Mouse (Mus musculus) right cerebral cortex, postnatal 4 days (tissue): ENCODE results near the gene Creg2.
"Not testable (repeated sequence)": the region's sequence is repeated elsewhere in the genome, so short reads cannot be mapped to it uniquely, and the experiment has no call there.

Experiments
- DNase-seq: peaks from one replicate; pipeline ENCODE4 v3.0.0-alpha.2; 2022

Gene Creg2

GRCm38 (mm10) chr1:39592090-39592489 is 59.2 kb downstream of the Creg2 start:
- no peak for DNase-seq

- DNase-seq = not testable (repeated sequence)
These were observed 59.7 kb downstream of the Creg2 start for GRCm38 (mm10) chr1:39591557-39591956.

DNA sequence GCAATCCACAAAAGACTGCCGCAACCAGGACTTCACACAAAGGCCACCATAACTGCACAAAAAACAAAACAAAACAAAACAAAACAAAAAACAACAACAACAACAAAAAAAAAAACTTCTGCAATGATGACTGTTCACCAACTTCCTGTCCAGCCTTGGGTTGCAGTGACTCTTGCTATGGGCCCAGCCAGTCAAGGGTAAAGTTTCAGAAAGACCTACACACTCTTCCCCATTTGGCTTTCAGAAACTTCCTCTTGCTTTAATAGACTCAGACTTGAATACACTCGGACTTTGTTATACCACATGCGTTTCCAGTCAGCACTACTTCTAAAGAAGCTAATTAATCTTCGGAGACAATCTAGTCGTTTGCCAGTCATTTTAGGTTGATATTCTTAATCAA is 61.1 kb downstream of the Creg2 start:
- DNase-seq = no peak

- no peak for DNase-seq
These were observed 65.9 kb downstream of the Creg2 start for GRCm38 (mm10) chr1:39585416-39585815.

- no peak for DNase-seq
These were observed 68.1 kb downstream of the Creg2 start for GRCm38 (mm10) chr1:39583173-39583572.

DNA sequence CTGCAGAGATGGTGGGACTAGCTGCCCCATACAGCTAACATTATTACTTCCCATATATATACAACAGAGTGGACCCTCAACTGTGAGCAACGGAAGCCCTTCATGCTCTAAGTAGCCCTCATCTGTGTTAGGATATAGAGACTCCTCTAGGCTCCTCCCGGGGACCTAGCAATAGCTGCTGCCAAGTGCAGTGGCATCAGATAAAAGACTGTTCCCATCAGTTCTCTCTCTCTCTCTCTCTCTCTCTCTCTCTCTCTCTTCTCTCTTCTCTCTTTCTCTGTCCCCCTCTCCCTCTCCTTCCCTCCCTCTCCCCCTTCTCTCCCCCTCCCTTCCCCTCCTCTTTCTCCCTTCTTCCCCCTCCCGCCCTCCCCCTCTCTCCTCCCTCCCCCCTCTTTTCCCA is 70.1 kb downstream of the Creg2 start:
- DNase-seq = no peak

- no peak for DNase-seq
These were observed 72.1 kb downstream of the Creg2 start for GRCm38 (mm10) chr1:39579139-39579538.

- DNase-seq = no peak
These were observed 72.8 kb downstream of the Creg2 start for GRCm38 (mm10) chr1:39578446-39578845.

GRCm38 (mm10) chr1:39577253-39577705 is 74.0 kb downstream of the Creg2 start, which contains the start of gene Rnf149:
TSS of gene Rnf149 (minus strand) at chr1:39577405.
- peak; percentile 95 for DNase-seq

DNA sequence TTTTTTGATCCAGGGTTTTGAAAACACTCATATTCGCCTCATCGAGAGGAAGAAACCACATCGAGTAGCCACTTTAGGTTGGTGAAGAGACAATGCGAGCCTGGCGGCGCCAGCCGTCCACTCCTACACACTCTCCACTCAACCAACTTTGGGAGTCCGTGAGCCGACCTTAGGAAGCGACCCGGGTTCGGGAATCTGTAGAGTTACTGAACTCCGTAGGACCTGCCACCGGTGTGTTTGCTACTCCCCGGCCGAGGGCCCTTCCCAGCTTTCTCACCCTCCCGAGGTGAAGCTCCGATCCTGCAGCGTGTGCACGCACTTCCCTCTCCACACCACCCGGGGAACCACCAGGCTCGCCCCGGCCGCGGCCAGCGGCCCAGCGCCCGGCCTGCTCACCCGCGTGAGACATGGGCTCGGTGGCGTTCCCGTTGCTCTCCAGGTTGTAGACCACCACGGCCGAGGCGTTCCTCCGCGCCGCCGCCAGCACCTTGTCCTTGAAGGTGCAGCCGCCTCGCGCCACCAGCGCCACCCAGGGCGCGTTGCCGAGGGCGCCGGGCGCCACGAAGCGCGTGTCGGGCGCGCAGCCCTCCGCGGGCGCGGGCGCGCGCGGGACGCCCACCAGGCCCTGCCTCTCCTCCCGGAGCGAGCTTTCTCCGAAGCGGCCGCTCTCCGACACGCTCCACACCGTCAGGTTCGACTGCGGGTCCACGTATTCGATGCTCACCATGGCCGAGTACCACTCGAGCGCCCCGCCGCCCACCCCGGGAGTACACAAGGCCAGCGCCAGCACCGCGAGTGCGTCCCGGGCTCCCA is 74.6 kb downstream of the Creg2 start:
- DNase-seq = peak; percentile 67

DNA sequence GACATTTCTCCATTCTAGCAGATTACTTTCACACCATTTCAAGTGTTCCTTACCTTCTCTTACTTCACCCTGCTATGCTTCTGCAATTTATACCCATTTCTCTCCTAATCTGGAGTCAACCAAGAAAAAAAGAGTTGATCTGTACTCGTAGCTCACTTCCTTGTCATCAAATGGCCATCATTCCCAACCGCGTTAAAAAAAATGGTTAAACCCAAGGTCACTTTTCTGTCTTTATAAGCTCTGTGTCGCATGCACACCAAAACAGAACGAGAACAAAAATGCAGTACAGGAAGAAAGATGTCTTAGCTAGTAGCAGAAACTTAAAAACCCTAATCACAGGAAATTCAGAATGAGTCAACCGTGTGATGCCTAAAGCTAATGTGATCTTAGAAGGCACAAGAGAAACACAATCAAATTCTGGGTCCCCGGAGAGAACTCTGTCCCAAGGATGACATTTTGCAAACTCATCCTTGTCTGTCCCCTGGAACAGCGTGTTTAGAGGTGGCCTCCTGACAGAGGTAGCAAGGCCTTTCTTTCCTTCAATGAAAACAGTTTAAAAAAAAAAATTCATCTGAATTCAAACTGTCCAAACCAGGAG is 75.4 kb downstream of the Creg2 start:
- no peak for DNase-seq

- DNase-seq = no peak
These were observed 77.4 kb downstream of the Creg2 start for GRCm38 (mm10) chr1:39573890-39574289.

DNA sequence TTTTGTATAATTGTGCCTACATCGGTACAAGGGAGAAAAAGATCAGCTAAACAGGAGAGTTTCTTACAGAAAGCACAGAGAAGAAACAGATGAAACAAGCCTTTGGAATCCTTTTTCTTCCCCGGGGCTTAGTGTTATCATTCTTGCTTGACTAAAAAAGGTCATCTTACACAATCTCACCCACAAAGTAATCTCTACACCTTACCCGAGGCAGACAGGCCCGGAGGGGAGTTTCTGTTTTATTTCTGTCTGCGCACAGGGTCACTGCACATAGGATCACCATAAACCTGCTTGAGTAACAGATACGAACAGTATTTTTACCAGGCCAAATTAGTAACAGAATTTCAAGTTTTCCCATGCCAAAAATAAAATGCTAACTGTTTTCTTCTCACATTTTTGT is 79.6 kb downstream of the Creg2 start:
- no peak for DNase-seq
